Mouse (Mus musculus) limb, embryonic 12.5 days (tissue): ENCODE results near the gene Lypd9. TPM values are rescaled to one million over a fixed set of nuclear protein-coding genes. Genes with fewer than 3 reads are reported as not detected.
"Not testable (repeated sequence)": the region's sequence is repeated elsewhere in the genome, so short reads cannot be mapped to it uniquely, and the experiment has no call there.

Experiments
- ATAC-seq: fragments of 200-750 bp; cut with Nextera tagmentation; 2 replicates; pipeline ENCODE4 v1.8.0; 2017; ENCODE audit warnings: low read depth, moderate TSS enrichment; ENCODE audit not compliant: insufficient number of reproducible peaks, insufficient read depth, low FRiP score, low TSS enrichment
- H3K27ac ChIP-seq: fragments of 300-500 bp; sonication (generic); 2 replicates; pipeline ENCODE4 v1.5.1; 2016; ENCODE audit warnings: mild to moderate bottlenecking, moderate library complexity
- H3K27me3 ChIP-seq: fragments of 300-500 bp; sonication (generic); 2 replicates; pipeline ENCODE4 v1.6.1; 2016; ENCODE audit warnings: mild to moderate bottlenecking, moderate library complexity
- H3K36me3 ChIP-seq: fragments of 300-500 bp; sonication (generic); 2 replicates; pipeline ENCODE4 v1.6.1; 2016; ENCODE audit warnings: mild to moderate bottlenecking, moderate library complexity
- H3K4me1 ChIP-seq: fragments of 300-500 bp; sonication (generic); replicated peaks from 2 replicates; pipeline ENCODE4 v1.6.1; 2016
- H3K4me2 ChIP-seq: fragments of 300-500 bp; sonication (generic); 2 replicates; pipeline ENCODE4 v1.6.1; 2016; ENCODE audit warnings: mild to moderate bottlenecking, moderate library complexity
- H3K4me3 ChIP-seq: fragments of 300-500 bp; sonication (generic); replicated peaks from 2 replicates; pipeline ENCODE4 v1.5.1; 2016; ENCODE audit warnings: mild to moderate bottlenecking
- H3K9ac ChIP-seq: fragments of 300-500 bp; sonication (generic); replicated peaks from 2 replicates; pipeline ENCODE4 v1.6.1; 2016; ENCODE audit warnings: mild to moderate bottlenecking, moderate library complexity
- H3K9me3 ChIP-seq: fragments of 300-500 bp; sonication (generic); 2 replicates; pipeline ENCODE4 v1.6.1; 2016; ENCODE audit warnings: mild to moderate bottlenecking, moderate library complexity
- WGBS: fragments of 180-500 bp; shearing (Covaris S2); methylation state at CpG from one replicate; pipeline ENCODE4 v1.1.7; 2016; 5-methylcytosine and 5-hydroxymethylcytosine counted together
- polyA plus RNA-seq: library from polyadenylated mRNA; unstranded; fragments of >200 nt; fragmentation: Nextera tagmentation; extraction: Ambion mirVana; gene quantifications from 2 replicates; pipeline ENCODE4 v1.2.1, GENCODE M21; 2016

Lypd9 gene
- not detected in 2 replicates for polyA plus RNA-seq

DNA sequence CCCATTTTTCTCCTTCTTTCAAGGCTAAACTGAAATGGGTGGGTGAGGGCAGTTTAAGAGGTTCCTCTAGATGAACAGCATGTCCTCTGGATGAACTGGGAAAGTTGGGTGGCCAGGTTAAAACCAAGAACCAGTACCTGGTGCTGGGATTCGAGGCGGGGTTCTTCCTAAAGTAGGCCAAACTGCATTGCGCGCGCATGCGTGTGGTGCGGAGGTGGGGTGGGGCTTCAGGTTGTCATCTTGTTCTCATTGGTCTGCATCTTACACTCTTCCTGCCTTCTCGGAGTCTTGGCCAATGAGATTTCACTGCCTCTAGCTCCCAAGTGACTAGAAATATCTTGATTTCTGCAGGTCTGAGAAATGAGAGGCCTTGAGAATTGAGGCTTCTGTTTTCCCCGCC, at the start of gene Lypd9:
Gene Lypd9 (minus strand): TSS at position 165 of the 400 bp plus-strand sequence.
- Histone ChIP-seq H3K36me3 (no peaks in the 10 kb centered on the region), H3K27me3 (no peaks in the 10 kb centered on the region), H3K4me3 (no peak within 1 kb of the TSS), H3K9ac (no peak within 1 kb of the TSS), H3K27ac (no peak within 1 kb of the TSS), H3K4me2 (no peak within 1 kb of the TSS), H3K4me1 (peaks cover 14% of the 10 kb centered on the region), H3K9me3 (peaks cover 11% of the 10 kb centered on the region; the same call in 1 of the 2 replicates)
- 94% methylated on average over 9 of the region's 9 CpGs for WGBS
- ATAC-seq, result no peak

DNA sequence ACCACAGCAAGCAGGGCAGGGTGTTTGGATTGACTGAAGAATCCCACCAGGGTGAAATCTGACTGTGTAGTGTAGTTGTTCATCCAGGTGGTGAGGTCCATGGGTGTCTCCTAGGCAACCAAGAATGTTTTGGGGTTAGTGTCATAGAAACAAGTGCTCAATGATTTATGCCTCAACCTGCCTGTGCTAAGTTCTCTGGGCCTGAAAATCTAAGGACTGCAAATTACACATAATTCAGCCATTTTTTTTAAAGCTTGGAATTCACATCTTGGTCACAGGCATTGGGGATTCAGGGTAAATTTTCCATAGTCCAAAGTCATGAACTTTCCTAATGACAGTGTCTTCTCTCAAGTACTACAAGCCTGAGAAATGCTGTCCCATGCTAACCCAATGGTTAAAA, 49.7 kb upstream of the Lypd9 start, which contains the start of gene Olfr331:
Gene Olfr331 (minus strand): TSS at position 101 of the 400 bp plus-strand sequence.
- not testable (repeated sequence) for H3K36me3 ChIP-seq, H3K4me2 ChIP-seq, H3K9ac ChIP-seq, H3K4me3 ChIP-seq, H3K27ac ChIP-seq, H3K27me3 ChIP-seq, H3K4me1 ChIP-seq, ATAC-seq, H3K9me3 ChIP-seq

GRCm38 (mm10) chr11:58499290-58499689, 46.6 kb upstream of the Lypd9 start:
- 58% methylated on average over 3 of the region's 3 CpGs for WGBS
- no peaks in the 10 kb centered on the region for H3K9me3 ChIP-seq
- no peak for ATAC-seq

GRCm38 (mm10) chr11:58498761-58499160, 46.0 kb upstream of the Lypd9 start:
- Histone ChIP-seq H3K4me3 (no peak overlapping the region), H3K27ac (no peak overlapping the region), H3K9ac (no peak overlapping the region), H3K36me3 (no peaks in the 10 kb centered on the region), H3K27me3 (no peaks in the 10 kb centered on the region), H3K4me1 (no peaks in the 10 kb centered on the region), H3K9me3 (no peaks in the 10 kb centered on the region), H3K4me2 (no peak overlapping the region)
- ATAC-seq, result no peak
- 73% methylated on average over 9 of the region's 9 CpGs for WGBS

More at GRCm38 (mm10) chr11:58499290-58499689, 46.6 kb upstream of the Lypd9 start:
- Histone ChIP-seq H3K4me3 (no peak overlapping the region), H3K9ac (no peak overlapping the region), H3K4me2 (no peak overlapping the region), H3K36me3 (no peaks in the 10 kb centered on the region), H3K27ac (no peak overlapping the region), H3K27me3 (no peaks in the 10 kb centered on the region), H3K4me1 (no peaks in the 10 kb centered on the region)

- no peak within 1 kb of the TSS for H3K27ac ChIP-seq
- H3K9ac ChIP-seq, result no peak within 1 kb of the TSS
- 87% methylated on average over 2 of the region's 2 CpGs for WGBS
- no peaks in the 10 kb centered on the region for H3K27me3 ChIP-seq
- ATAC-seq, result no peak
- H3K9me3 ChIP-seq, result no peaks in the 10 kb centered on the region
- H3K4me2 ChIP-seq, result no peak within 1 kb of the TSS
- H3K36me3 ChIP-seq, result no peaks in the 10 kb centered on the region
- no peaks in the 10 kb centered on the region for H3K4me1 ChIP-seq
- no peak within 1 kb of the TSS for H3K4me3 ChIP-seq
Measured at GRCm38 (mm10) chr11:58492455-58492854, 39.7 kb upstream of the Lypd9 start, which contains the start of gene Olfr332. TSS of gene Olfr332 (minus strand) at chr11:58492555.

DNA sequence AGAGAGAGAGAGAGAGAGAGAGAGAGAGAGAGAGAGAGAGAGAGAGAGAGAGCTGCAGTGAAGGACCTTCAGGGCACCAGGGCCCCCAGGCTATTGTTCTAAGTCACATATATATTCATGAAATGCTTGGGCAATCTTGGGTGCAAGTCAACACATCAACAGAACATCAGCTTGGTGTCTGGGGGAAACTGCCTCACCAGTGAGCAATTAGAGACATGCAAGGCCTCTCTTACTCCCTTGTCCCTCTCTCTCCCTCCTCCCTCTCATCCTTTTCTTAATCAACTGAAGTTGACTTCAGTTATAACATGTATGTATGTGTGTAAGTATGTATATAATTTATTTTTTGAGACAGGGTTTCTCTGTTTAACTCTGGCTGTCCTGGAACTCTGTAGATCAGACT, 9.4 kb upstream of the Lypd9 start, which contains the start of gene Olfr30:
Gene Olfr30 (minus strand): TSS at position 101 of the 400 bp plus-strand sequence.
- Histone ChIP-seq H3K4me2 (no peak within 1 kb of the TSS), H3K4me1 (no peaks in the 10 kb centered on the region), H3K9me3 (no peaks in the 10 kb centered on the region), H3K36me3 (no peaks in the 10 kb centered on the region), H3K4me3 (no peak within 1 kb of the TSS), H3K9ac (no peak within 1 kb of the TSS), H3K27ac (no peak within 1 kb of the TSS), H3K27me3 (no peaks in the 10 kb centered on the region; the same call in 1 of the 2 replicates)
- ATAC-seq, result no peak

- Histone ChIP-seq H3K36me3 (no peaks in the 10 kb centered on the region), H3K9ac (no peak overlapping the region), H3K9me3 (0 out of 2 replicates have a peak, but pooled peaks cover 6% of the 10 kb centered on the region), H3K4me2 (no peak overlapping the region), H3K4me1 (peaks cover 14% of the 10 kb centered on the region), H3K4me3 (no peak overlapping the region), H3K27ac (no peak overlapping the region), H3K27me3 (no peaks in the 10 kb centered on the region)
- ATAC-seq, result no peak
- 14% methylated on average over 4 of the region's 4 CpGs for WGBS
Measured at GRCm38 (mm10) chr11:58453592-58453991, 869 bp upstream of the Lypd9 start.

DNA sequence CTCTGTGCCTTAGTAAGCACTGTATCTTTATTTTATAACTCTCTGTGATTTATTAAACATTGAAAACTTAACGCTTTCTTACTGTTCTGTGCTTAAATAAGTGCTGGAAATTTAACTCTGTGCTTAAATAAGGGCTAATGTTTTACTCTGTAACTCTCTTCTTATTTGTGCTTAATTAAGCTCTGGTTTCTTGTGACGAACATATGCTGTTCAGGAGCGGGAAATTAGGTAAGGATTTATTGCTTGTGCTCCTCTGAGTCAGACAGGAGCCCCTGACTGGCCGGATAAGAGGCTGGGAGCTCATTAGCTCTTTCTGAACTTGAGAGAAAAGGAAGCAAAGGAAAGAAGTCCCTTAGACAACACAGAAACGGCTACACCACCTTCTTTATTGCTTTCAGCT, 14.9 kb downstream of the Lypd9 start:
- H3K4me3 ChIP-seq, result no peak overlapping the region
- H3K9ac ChIP-seq, result no peak overlapping the region
- 7% methylated on average over 5 of the region's 5 CpGs for WGBS
- H3K4me2 ChIP-seq, result no peak overlapping the region; the same call in 1 of the 2 replicates
- no peak for ATAC-seq
- H3K9me3 ChIP-seq, result 0 out of 2 replicates have a peak, but pooled peaks cover 3% of the 10 kb centered on the region
- peaks cover 17% of the 10 kb centered on the region for H3K4me1 ChIP-seq
- no peaks in the 10 kb centered on the region for H3K36me3 ChIP-seq
- H3K27ac ChIP-seq, result peak overlapping the region; percentile 42; the same call in 1 of the 2 replicates
- H3K27me3 ChIP-seq, result no peaks in the 10 kb centered on the region

GRCm38 (mm10) chr11:58432259-58432658, 20.5 kb downstream of the Lypd9 start, which contains the start of gene Gm12253:
TSS of gene Gm12253 (plus strand) at chr11:58432559.
- WGBS, result 86% methylated on average over 3 of the region's 3 CpGs
- no peak for ATAC-seq
- peaks cover 20% of the 10 kb centered on the region for H3K4me1 ChIP-seq

DNA sequence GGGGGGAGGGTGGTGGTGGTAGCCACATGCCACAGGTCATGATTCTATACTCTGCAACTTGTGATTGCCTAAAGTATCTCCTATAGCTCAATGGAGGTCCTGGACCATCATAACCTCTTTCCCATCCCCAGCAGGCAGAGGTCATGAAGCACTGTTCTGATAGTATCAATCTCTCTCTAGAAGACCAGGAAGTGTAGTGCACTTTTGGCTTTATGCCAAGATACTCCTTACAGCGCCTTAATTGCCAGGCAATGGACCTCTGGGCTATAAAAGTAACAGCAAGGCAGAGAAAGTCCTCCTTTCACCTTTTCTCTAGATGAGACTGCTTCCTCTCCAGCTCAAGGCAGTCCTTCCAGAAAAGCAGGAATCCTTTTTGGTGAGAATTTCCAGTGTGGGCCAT, 31.9 kb downstream of the Lypd9 start, which contains the start of gene 1810065E05Rik:
Gene 1810065E05Rik (plus strand): TSS at position 297 of the 400 bp plus-strand sequence.
- Histone ChIP-seq H3K9ac (no peak within 1 kb of the TSS), H3K4me2 (no peak within 1 kb of the TSS), H3K36me3 (no peaks in the 10 kb centered on the region), H3K27me3 (no peaks in the 10 kb centered on the region), H3K27ac (no peak within 1 kb of the TSS), H3K4me3 (no peak within 1 kb of the TSS), H3K9me3 (no peaks in the 10 kb centered on the region), H3K4me1 (0 out of 2 replicates have a peak, but pooled peaks cover 10% of the 10 kb centered on the region)
- ATAC-seq, result no peak
- 39% methylated on average over 1 of the region's 1 CpGs for WGBS

More at GRCm38 (mm10) chr11:58432259-58432658, 20.5 kb downstream of the Lypd9 start, which contains the start of gene Gm12253:
- Histone ChIP-seq H3K9me3 (no peaks in the 10 kb centered on the region), H3K27me3 (no peaks in the 10 kb centered on the region), H3K4me2 (no peak within 1 kb of the TSS), H3K4me3 (no peak within 1 kb of the TSS), H3K9ac (no peak within 1 kb of the TSS), H3K27ac (no peak within 1 kb of the TSS), H3K36me3 (no peaks in the 10 kb centered on the region)

DNA sequence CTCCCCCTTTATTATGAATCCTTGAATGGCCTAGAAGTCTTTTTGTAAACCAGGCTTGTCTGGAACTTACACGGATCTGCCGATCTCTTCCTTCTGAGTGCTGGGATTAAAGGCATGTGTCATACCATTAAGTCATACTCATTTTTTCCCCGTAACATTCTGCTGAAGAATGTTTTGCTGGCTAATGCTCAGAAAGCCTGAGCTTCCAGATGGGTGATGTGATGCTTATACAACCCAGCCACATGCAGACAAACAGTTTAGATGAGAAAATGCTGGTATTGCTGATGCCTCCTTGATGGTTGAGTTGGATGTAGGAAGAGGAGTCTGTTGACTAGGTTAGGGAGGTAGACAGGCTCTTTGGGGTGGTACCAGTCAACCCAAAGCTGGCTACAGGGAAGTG, 34.4 kb downstream of the Lypd9 start:
- Histone ChIP-seq H3K27ac (no peak overlapping the region), H3K27me3 (no peaks in the 10 kb centered on the region), H3K4me1 (0 out of 2 replicates have a peak, but pooled peaks cover 10% of the 10 kb centered on the region), H3K4me2 (no peak overlapping the region), H3K9ac (no peak overlapping the region), H3K36me3 (no peaks in the 10 kb centered on the region), H3K9me3 (0 out of 2 replicates have a peak, but pooled peaks cover 3% of the 10 kb centered on the region), H3K4me3 (no peak overlapping the region)
- ATAC-seq, result no peak
- 84% methylated on average over 3 of the region's 3 CpGs for WGBS

- H3K36me3 ChIP-seq, result no peaks in the 10 kb centered on the region
- H3K9ac ChIP-seq, result no peak overlapping the region
- WGBS, result 78% methylated on average over 3 of the region's 3 CpGs
- H3K4me3 ChIP-seq, result no peak overlapping the region
- no peak for ATAC-seq
- H3K27ac ChIP-seq, result no peak overlapping the region
- no peaks in the 10 kb centered on the region for H3K9me3 ChIP-seq
- H3K27me3 ChIP-seq, result no peaks in the 10 kb centered on the region
- no peaks in the 10 kb centered on the region for H3K4me1 ChIP-seq
- no peak overlapping the region for H3K4me2 ChIP-seq
Measured at GRCm38 (mm10) chr11:58408066-58408465, 44.7 kb downstream of the Lypd9 start.
